Mouse (Mus musculus): ENCODE data around the gene Fsip1. TPM values are rescaled to one million over a fixed set of nuclear protein-coding genes. Genes with fewer than 3 reads are reported as not detected.

Fsip1 gene
- polyA plus RNA-seq, 1 experiment: not detected

- no peak for TF ChIP-seq CTCF (IDR thresholded peaks at IDR 0.05; ENCODE audit: control insufficient read depth, insufficient read depth, low read length)
- TF ChIP-seq POLR2A (IDR thresholded peaks at IDR 0.05; ENCODE audit: borderline replicate concordance, control insufficient read depth, low read depth, low read length): no peak
- H3K4me3 ChIP-seq (replicated peaks; ENCODE audit: control insufficient read depth, low read depth, low read length): no peak overlapping the region
- H3K27ac ChIP-seq (ENCODE audit: control insufficient read depth, insufficient read depth, low read depth, low read length, poor library complexity): no peak overlapping the region
- no peaks in the 10 kb centered on the region for H3K4me1 ChIP-seq (ENCODE audit: control insufficient read depth, insufficient read depth, low read length)
- WGBS: 86% methylated on average over 7 of the region's 7 CpGs
Measured at GRCm38 (mm10) chr2:118124437-118124836, 132.3 kb downstream of the Fsip1 start.

- Histone ChIP-seq H3K4me3 (replicated peaks; ENCODE audit: control insufficient read depth, low read depth, low read length) (no peak overlapping the region), H3K4me1 (ENCODE audit: control insufficient read depth, insufficient read depth, low read length) (no peaks in the 10 kb centered on the region), H3K27ac (ENCODE audit: control insufficient read depth, insufficient read depth, low read depth, low read length, poor library complexity) (no peak overlapping the region)
- TF ChIP-seq CTCF (IDR thresholded peaks at IDR 0.05; ENCODE audit: control insufficient read depth, insufficient read depth, low read length) (no peak), POLR2A (IDR thresholded peaks at IDR 0.05; ENCODE audit: borderline replicate concordance, control insufficient read depth, low read depth, low read length) (no peak)
- 84% methylated on average over 9 of the region's 9 CpGs for WGBS
Measured at GRCm38 (mm10) chr2:118123743-118124142, 133.0 kb downstream of the Fsip1 start.

GRCm38 (mm10) chr2:118122291-118122690 is 134.5 kb downstream of the Fsip1 start:
- Histone ChIP-seq H3K4me1 (ENCODE audit: control insufficient read depth, insufficient read depth, low read length) (no peaks in the 10 kb centered on the region), H3K4me3 (replicated peaks; ENCODE audit: control insufficient read depth, low read depth, low read length) (no peak overlapping the region), H3K27ac (ENCODE audit: control insufficient read depth, insufficient read depth, low read depth, low read length, poor library complexity) (no peak overlapping the region)
- 83% methylated on average over 6 of the region's 6 CpGs for WGBS
- TF ChIP-seq POLR2A (IDR thresholded peaks at IDR 0.05; ENCODE audit: borderline replicate concordance, control insufficient read depth, low read depth, low read length) (no peak), CTCF (IDR thresholded peaks at IDR 0.05; ENCODE audit: control insufficient read depth, insufficient read depth, low read length) (no peak)

- H3K4me3 ChIP-seq (replicated peaks; ENCODE audit: control insufficient read depth, low read depth, low read length): no peak overlapping the region
- 87% methylated on average over 7 of the region's 7 CpGs for WGBS
- H3K4me1 ChIP-seq (ENCODE audit: control insufficient read depth, insufficient read depth, low read length): no peaks in the 10 kb centered on the region
- H3K27ac ChIP-seq (ENCODE audit: control insufficient read depth, insufficient read depth, low read depth, low read length, poor library complexity): no peak overlapping the region
- TF ChIP-seq CTCF (IDR thresholded peaks at IDR 0.05; ENCODE audit: control insufficient read depth, insufficient read depth, low read length): no peak
- TF ChIP-seq POLR2A (IDR thresholded peaks at IDR 0.05; ENCODE audit: borderline replicate concordance, control insufficient read depth, low read depth, low read length): no peak
Measured at GRCm38 (mm10) chr2:118120751-118121150, 136.0 kb downstream of the Fsip1 start.

GRCm38 (mm10) chr2:118120095-118120494 is 136.7 kb downstream of the Fsip1 start:
- no peak overlapping the region for H3K4me3 ChIP-seq (replicated peaks; ENCODE audit: control insufficient read depth, low read depth, low read length)
- H3K27ac ChIP-seq (ENCODE audit: control insufficient read depth, insufficient read depth, low read depth, low read length, poor library complexity): no peak overlapping the region
- H3K4me1 ChIP-seq (ENCODE audit: control insufficient read depth, insufficient read depth, low read length): no peaks in the 10 kb centered on the region
- 86% methylated on average over 11 of the region's 11 CpGs for WGBS
- TF ChIP-seq CTCF (IDR thresholded peaks at IDR 0.05; ENCODE audit: control insufficient read depth, insufficient read depth, low read length) (no peak), POLR2A (IDR thresholded peaks at IDR 0.05; ENCODE audit: borderline replicate concordance, control insufficient read depth, low read depth, low read length) (no peak)

- Histone ChIP-seq H3K4me1 (ENCODE audit: control insufficient read depth, insufficient read depth, low read length) (no peaks in the 10 kb centered on the region), H3K4me3 (replicated peaks; ENCODE audit: control insufficient read depth, low read depth, low read length) (no peak overlapping the region), H3K27ac (ENCODE audit: control insufficient read depth, insufficient read depth, low read depth, low read length, poor library complexity) (no peak overlapping the region)
- WGBS: 92% methylated on average over 12 of the region's 12 CpGs
- TF ChIP-seq CTCF (IDR thresholded peaks at IDR 0.05; ENCODE audit: control insufficient read depth, insufficient read depth, low read length) (no peak), POLR2A (IDR thresholded peaks at IDR 0.05; ENCODE audit: borderline replicate concordance, control insufficient read depth, low read depth, low read length) (no peak)
Measured at GRCm38 (mm10) chr2:118119684-118120083, 137.1 kb downstream of the Fsip1 start.

GRCm38 (mm10) chr2:118118515-118118914 is 138.3 kb downstream of the Fsip1 start:
- no peaks in the 10 kb centered on the region for H3K4me1 ChIP-seq (ENCODE audit: control insufficient read depth, insufficient read depth, low read length)
- TF ChIP-seq POLR2A (IDR thresholded peaks at IDR 0.05; ENCODE audit: borderline replicate concordance, control insufficient read depth, low read depth, low read length) (no peak), CTCF (IDR thresholded peaks at IDR 0.05; ENCODE audit: control insufficient read depth, insufficient read depth, low read length) (no peak)
- 85% methylated on average over 7 of the region's 7 CpGs for WGBS

GRCm38 (mm10) chr2:118118045-118118444 is 138.7 kb downstream of the Fsip1 start:
- no peak overlapping the region for H3K4me3 ChIP-seq (replicated peaks; ENCODE audit: control insufficient read depth, low read depth, low read length)
- WGBS: 78% methylated on average over 6 of the region's 6 CpGs
- no peak overlapping the region for H3K27ac ChIP-seq (ENCODE audit: control insufficient read depth, insufficient read depth, low read depth, low read length, poor library complexity)
- no peaks in the 10 kb centered on the region for H3K4me1 ChIP-seq (ENCODE audit: control insufficient read depth, insufficient read depth, low read length)
- no peak for TF ChIP-seq CTCF (IDR thresholded peaks at IDR 0.05; ENCODE audit: control insufficient read depth, insufficient read depth, low read length)
- no peak for TF ChIP-seq POLR2A (IDR thresholded peaks at IDR 0.05; ENCODE audit: borderline replicate concordance, control insufficient read depth, low read depth, low read length)

More at GRCm38 (mm10) chr2:118118515-118118914, 138.3 kb downstream of the Fsip1 start:
- no peak overlapping the region for H3K27ac ChIP-seq (ENCODE audit: control insufficient read depth, insufficient read depth, low read depth, low read length, poor library complexity)
- H3K4me3 ChIP-seq (replicated peaks; ENCODE audit: control insufficient read depth, low read depth, low read length): no peak overlapping the region

- Histone ChIP-seq H3K27ac (ENCODE audit: control insufficient read depth, insufficient read depth, low read depth, low read length, poor library complexity) (no peak overlapping the region), H3K4me3 (replicated peaks; ENCODE audit: control insufficient read depth, low read depth, low read length) (no peak overlapping the region), H3K4me1 (ENCODE audit: control insufficient read depth, insufficient read depth, low read length) (no peaks in the 10 kb centered on the region)
- 82% methylated on average over 11 of the region's 11 CpGs for WGBS
- TF ChIP-seq CTCF (IDR thresholded peaks at IDR 0.05; ENCODE audit: control insufficient read depth, insufficient read depth, low read length) (no peak), POLR2A (IDR thresholded peaks at IDR 0.05; ENCODE audit: borderline replicate concordance, control insufficient read depth, low read depth, low read length) (no peak)
Measured at GRCm38 (mm10) chr2:118117401-118117800, 139.4 kb downstream of the Fsip1 start.
